Mouse (Mus musculus) kidney, adult 2 months (tissue): ENCODE results near the gene Baz1a.

ENCODE experiments used
- CTCF ChIP-seq: fragments of 200-500 bp; conservative IDR thresholded peaks from 2 replicates; pipeline ENCODE4 v1.5.1; 2011; ENCODE audit warnings: low read depth, mild to moderate bottlenecking, control low read depth, low read length, moderate library complexity, mixed read lengths; ENCODE audit not compliant: insufficient read depth, insufficient read length
- POLR2A ChIP-seq: fragments of 200-500 bp; IDR thresholded peaks from one replicate; pipeline ENCODE4 v1.6.1; 2011; ENCODE audit warnings: low read depth, low read length, control low read depth

DNA sequence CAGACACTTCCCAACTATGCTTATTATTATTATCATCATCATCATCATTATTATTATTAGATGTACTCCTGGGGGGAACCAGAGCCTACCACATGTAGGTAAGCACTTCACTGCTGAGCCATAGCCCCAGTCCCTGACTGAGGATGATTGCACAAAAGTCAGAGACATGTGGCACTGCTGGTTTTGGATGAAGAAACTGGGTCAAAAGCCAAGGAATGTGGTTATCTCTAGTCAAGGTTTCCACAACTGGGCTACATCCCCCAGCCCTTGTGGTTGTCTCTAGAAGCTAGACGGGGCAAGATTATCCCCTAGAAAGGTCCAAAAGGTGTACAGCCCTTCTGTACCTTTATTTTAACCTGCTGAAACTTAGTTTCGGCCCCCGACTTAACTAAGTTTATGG, 21.3 kb downstream of the Baz1a start:
- TF ChIP-seq CTCF (no peak), POLR2A (no peak)
